Mouse (Mus musculus): ENCODE results near the gene Cyp2d10.

Cyp2d10 gene

GRCm38 (mm10) chr15:82358431-82359260 is 48.3 kb downstream of the Cyp2d10 start:
- no peak for DNase-seq (ENCODE audit: low spot score)

- DNase-seq (ENCODE audit: low spot score), result peak; percentile 98
Measured at GRCm38 (mm10) chr15:82354126-82354945, 52.7 kb downstream of the Cyp2d10 start, which contains the start of gene Ndufa6. Gene Ndufa6 (minus strand): TSS chr15:82354322.

- DNase-seq (ENCODE audit: low spot score), result no peak
Measured at GRCm38 (mm10) chr15:82353745-82354113, 53.3 kb downstream of the Cyp2d10 start.

- DNase-seq (ENCODE audit: low spot score), result no peak
Measured at GRCm38 (mm10) chr15:82353078-82353744, 53.8 kb downstream of the Cyp2d10 start.
